Mouse (Mus musculus) cerebellum, postnatal 4 days (tissue): ENCODE measurements at regions not wholly inside any gene's neighbourhood (a gene's known extent, or its start where the extent isn't known, plus 50 kb on each side); places are given as distances from the start of the nearest gene placed in this dataset.
A peak's percentile ranks its signal among the peaks of the same experiment; 100 is the strongest.

ENCODE experiments used
- DNase-seq, 2 experiments: peaks; one replicate each; pipeline ENCODE4 v3.0.0; 2022; ENCODE audit warnings: low spot score in 2 of 2, mixed read lengths in 1 of 2

DNA sequence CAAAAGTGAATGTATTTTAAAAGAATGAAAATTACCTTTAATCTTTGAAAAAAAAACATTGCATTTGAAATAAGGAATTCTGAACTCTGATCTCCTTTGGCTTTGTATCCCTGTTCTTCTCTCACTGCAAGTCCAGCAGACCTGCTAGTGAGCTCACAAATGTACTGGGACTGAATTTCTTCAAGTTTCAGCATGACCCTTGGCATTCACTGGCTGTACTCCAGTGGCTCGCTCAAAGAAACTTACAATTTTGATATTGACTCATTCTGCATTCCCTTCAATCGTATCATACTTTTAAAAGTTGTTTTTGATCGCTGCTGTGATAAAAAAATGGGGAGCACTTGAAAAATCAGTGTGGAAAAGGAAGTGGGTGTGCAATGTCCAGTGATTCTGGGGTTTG is 456.6 kb downstream of the Cd109 start:
- DNase-seq: no peak

GRCm38 (mm10) chr9:79109611-79110010 is 494.3 kb downstream of the Cd109 start:
- DNase-seq: peak in 1 of 2 experiments; percentile 2

GRCm38 (mm10) chr9:79111326-79111725 is 496.0 kb downstream of the Cd109 start:
- no peak for DNase-seq

DNA sequence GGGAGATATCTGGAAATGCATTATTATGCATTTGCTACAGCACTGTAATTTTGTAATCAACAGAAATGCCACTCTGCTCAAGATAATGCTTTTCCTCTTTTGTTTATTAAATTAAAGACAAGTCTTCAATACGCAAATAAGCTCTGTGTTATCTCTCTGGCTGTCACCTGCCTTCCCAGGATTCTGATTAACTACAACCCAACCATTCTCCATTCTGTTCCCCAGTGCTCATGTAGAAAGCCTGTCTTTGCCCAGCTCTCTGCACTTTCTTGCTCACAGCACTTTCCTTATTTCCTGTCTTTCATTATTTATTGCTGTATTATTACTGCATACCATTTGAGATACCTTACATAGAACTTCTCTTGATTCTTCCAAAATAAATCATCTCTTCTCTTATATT is 525.6 kb downstream of the Cd109 start:
- no peak for DNase-seq

DNA sequence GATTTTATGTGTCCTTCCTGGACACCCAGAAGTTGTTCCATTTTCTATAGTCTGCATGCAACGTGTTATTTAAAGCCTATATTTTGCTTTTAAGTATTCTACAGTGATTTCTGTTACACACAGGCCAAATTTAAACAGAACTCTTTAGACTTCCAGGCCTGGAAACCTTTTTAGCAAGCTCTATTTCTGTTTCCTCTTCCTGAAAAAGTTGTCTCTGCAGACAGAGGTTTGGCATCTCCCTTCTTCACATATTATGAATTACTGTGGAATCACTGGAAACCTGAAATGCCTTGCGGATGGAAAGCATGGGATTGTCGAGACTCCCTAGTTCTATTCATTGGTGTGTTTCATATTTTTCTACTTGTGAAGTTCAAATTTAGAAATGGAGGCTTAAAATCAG is 530.7 kb downstream of the Cd109 start:
- no peak for DNase-seq

DNA sequence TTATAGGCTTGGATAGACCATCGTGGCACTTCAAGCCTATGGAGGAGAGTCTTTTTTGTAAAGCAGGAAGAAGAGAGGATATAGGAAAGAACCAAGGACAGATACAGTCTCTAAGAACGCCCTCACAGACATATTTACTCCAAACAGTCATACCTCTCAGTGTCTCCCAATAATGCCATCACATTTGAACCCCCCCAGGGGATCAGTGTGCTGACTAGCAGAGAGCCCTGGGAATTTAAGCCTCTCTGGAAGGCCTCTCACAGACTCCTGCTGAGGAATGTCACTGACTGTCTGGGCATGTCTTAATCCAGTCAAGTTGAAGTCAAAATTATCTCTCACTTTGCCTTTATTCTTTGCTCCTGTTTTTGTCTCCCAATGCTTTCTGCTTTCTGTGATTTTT is 550.2 kb downstream of the Cd109 start:
- DNase-seq: no peak

GRCm38 (mm10) chr9:79173036-79173435 is 545.6 kb downstream of the Col12a1 start:
- DNase-seq: no peak

GRCm38 (mm10) chr9:79179954-79180353 is 538.7 kb downstream of the Col12a1 start:
- DNase-seq: no peak

DNA sequence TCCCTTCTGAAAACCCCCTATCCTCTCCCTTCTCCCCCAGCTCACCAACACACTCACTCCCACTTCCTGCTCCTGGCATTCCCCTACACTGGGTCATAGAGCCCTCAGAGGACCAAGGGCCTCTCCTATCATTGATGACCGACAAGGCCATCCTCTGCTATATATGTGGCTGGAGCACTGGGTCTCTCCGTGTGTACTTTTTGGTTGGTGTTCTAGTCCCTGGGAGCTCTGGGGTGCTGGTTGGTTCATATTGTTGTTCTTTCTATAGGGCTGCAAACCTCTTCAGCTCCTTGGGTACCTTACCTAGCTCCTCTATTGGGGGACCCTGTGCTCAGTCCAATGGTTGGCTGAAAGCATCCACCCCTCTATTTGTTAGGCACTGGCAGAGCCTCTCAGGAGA is 523.2 kb downstream of the Col12a1 start:
- DNase-seq: no peak

DNA sequence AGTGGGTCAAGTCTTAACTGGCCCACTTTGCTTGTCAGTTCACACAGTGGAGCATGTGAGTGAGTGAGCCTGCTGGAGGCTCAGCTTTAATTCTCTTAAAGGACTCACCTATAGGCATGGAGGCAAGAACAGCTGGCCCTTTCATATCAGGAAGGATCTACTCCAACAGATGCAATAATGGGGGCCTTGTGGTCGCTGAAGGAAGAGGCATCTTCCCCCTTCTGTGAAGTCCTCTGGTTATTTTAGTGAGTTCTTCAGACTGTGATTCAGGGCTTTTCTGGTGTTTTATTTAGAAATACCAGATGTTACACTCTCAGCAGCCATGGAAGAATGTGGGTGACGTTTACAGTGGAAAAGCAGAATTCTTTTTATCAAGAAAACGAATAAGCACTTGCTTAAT is 516.9 kb downstream of the Col12a1 start:
- no peak for DNase-seq

- DNase-seq: no peak
Observed at GRCm38 (mm10) chr9:79213364-79213763, 505.3 kb downstream of the Col12a1 start.

- no peak for DNase-seq
Observed at GRCm38 (mm10) chr9:79215986-79216385, 502.6 kb downstream of the Col12a1 start.

DNA sequence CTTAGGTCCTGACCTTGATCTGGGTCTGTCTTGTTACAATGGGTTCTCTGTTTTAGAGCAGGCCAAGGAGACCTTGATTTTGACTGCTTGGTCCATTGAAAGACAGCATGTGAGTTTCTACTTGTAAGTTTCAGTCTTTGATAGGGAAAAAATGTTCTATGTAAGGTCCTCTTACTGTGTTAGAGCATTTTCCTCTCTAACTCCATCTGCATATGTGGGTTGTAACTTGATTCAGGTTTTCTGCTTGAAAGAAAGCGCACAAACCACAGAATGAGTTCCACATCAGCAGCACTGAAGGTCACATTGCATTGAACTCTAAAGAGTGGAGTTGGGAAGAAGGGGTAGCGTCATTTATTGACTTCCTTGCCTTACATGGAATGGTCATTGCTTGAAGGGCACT is 502.2 kb downstream of the Col12a1 start:
- no peak for DNase-seq

GRCm38 (mm10) chr9:79233081-79233480 is 485.6 kb downstream of the Col12a1 start:
- no peak for DNase-seq

DNA sequence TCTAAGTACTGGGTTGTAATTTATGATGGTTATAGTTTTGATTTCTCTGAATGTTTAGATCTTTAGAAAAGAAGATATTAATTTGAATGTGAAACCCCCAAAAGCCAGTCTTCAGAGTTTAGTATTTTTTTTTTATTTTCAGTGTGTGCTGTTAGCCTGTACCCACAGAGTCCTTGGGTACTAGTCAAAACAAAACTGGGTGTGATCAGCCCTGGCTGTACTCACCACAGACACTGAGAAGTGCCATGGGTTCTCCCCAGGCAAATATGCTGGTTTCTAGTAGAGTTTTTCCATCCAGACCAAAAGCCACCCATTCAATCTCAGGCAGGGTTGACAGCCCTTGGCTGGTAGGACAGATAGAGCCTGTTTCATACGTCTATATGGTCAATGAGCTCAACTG is 484.9 kb downstream of the Col12a1 start:
- DNase-seq: no peak

GRCm38 (mm10) chr9:79269646-79270213 is 448.9 kb downstream of the Col12a1 start:
- peak in 1 of 2 experiments; percentile 13 for DNase-seq

- DNase-seq: peak in 1 of 2 experiments; percentile 62
Observed at GRCm38 (mm10) chr9:79270256-79270655, 448.4 kb downstream of the Col12a1 start.

GRCm38 (mm10) chr9:79287849-79288248 is 430.8 kb downstream of the Col12a1 start:
- DNase-seq: no peak

DNA sequence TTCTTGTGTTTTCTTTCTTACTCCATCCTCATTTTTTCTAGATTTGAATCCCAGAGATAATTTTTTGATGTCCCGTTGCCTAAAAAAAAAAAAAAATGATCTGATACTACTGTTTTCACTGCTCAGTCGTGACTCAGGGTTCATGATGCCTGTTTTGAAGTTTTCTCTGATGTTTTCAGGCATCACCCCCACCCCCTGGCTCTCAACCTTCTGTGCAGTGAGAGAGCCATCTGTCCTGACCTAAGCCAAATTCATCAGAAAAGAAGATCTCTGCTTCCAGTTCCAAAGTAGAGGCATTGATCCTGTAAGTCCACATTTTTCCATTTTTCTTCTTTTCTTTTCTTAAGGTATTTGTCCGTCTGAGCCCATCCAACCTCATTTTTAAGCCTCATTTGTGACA is 423.3 kb downstream of the Col12a1 start:
- no peak for DNase-seq

DNA sequence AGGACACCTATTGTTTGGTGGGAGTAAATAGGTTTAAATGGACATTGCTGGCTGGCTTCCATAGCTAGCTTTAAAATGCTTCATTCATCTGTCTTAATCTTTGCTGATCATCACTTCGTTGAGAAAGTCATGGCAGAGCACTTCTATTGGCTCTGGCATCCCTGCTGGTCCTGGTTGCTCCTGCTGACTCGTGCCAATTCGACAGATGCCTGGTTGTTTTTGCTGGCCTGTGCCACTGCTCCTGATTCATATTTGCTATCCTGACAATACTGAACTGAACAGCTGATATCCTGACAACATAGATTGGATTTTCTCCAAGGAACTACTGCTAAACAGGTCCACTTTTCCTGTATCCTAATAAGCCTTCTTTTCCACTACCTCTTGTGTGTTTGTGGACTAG is 417.1 kb downstream of the Col12a1 start:
- peak in 1 of 2 experiments; percentile 56 for DNase-seq

DNA sequence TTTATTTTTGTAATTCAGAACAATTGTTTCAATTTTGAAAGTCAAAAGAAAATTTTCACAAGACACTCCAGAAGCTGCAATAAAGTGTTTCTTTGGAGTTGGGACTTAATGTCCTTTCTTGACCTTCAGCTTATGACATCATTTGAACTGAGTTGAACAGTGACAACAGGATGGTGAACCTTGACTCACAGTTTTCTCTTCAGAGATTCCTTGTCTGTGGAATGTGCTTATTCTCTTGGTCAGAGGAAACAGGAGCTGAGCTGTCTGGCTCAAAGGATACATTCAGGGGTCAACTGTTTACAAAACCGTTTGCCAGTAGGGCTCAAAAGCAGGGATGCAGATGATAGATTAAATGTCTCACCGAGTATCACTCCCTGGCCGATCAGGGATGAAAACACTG is 408.0 kb downstream of the Col12a1 start:
- no peak for DNase-seq

DNA sequence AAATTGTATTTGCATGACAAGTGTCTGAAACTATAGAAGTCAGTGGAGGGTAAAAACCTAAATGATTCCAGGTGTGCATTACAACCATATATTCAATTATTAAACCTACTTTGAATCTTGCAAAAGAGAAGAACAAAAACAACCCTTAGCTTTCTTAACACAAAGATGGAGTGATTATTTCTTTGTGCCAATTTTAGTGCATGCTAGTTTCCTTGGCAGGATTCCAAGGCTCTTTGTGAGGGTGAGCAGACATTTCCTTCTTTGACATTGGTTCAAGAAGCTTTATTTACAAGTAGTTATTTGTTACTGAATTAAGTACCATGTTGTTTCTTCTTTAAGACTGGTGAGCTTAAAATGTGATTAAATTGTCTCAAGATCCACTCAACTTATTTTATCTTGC is 401.2 kb downstream of the Col12a1 start:
- DNase-seq: no peak

GRCm38 (mm10) chr9:79346371-79347096 is 372.1 kb downstream of the Col12a1 start:
- peak; percentile 23 to 72 for DNase-seq

- DNase-seq: no peak
Observed at GRCm38 (mm10) chr9:79392020-79392419, 326.6 kb downstream of the Col12a1 start.
